Mouse (Mus musculus): ENCODE data around the gene Elovl5. TPM values are rescaled to one million over a fixed set of nuclear protein-coding genes. Genes with fewer than 3 reads are reported as not detected.

Gene Elovl5
- 91.2 and 102 TPM in 2 replicates for polyA plus RNA-seq (2014; fragmentation: Nextera tagmentation; extraction: Ambion mirVana)

GRCm38 (mm10) chr9:77917074-77917621 lies at the start of gene Elovl5:
TSS of gene Elovl5 (plus strand) at chr9:77917364.
- H3K27me3 ChIP-seq (ENCODE audit: control insufficient read depth, insufficient read depth, low read length): no peaks in the 10 kb centered on the region
- H3K4me2 ChIP-seq: peak within 1 kb of the TSS; percentile 84
- peak within 1 kb of the TSS; percentile 94 for H3K4me3 ChIP-seq (ENCODE audit: low read depth, low read length)
- no peaks in the 10 kb centered on the region for H3K9me3 ChIP-seq (replicated peaks; ENCODE audit: control insufficient read depth, low read length)
- peak; percentile 89 for ATAC-seq (replicated peaks; ENCODE audit: insufficient number of reproducible peaks, low FRiP score, low TSS enrichment)
- H3K36me3 ChIP-seq (ENCODE audit: control insufficient read depth, insufficient read depth, low read length): no peaks in the 10 kb centered on the region
- H3K27ac ChIP-seq (ENCODE audit: low read depth, low read length): peak within 1 kb of the TSS; percentile 93
- H3K9ac ChIP-seq (ENCODE audit: low read depth, low read length): peak within 1 kb of the TSS; percentile 85
- WGBS (ENCODE audit: insufficient replicate concordance): under 1% methylated on average over 42 of the region's 42 CpGs
- H3K4me1 ChIP-seq (ENCODE audit: control insufficient read depth, insufficient read depth, low read length): peaks cover 23% of the 10 kb centered on the region

DNA sequence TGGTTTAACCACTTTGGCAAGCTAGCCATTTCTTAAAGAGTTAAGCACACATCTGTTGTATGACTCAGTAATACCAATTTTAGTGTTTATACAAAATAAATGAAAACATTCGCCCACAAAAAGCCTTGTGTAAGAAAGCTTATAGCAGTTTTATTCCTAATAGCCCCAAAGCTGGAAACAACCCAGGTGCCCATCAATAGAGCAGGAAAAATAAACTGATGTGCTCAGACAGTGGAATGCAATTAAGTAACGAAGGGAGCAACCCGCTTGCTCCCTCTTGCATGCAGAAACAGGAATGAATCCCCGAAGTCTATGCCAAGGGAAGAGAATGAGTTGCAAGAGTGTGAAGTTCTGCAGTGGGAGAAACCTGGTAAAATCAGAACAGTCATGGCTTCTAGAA lies 25.7 kb upstream of the Elovl5 start:
- Histone ChIP-seq H3K4me1 (ENCODE audit: control insufficient read depth, insufficient read depth, low read length) (no peaks in the 10 kb centered on the region), H3K36me3 (ENCODE audit: control insufficient read depth, insufficient read depth, low read length) (no peaks in the 10 kb centered on the region), H3K27ac (ENCODE audit: low read depth, low read length) (no peak overlapping the region), H3K9me3 (replicated peaks; ENCODE audit: control insufficient read depth, low read length) (no peaks in the 10 kb centered on the region), H3K27me3 (ENCODE audit: control insufficient read depth, insufficient read depth, low read length) (no peaks in the 10 kb centered on the region), H3K9ac (ENCODE audit: low read depth, low read length) (no peak overlapping the region), H3K4me3 (ENCODE audit: low read depth, low read length) (no peak overlapping the region), H3K4me2 (no peak overlapping the region)
- no peak for ATAC-seq (replicated peaks; ENCODE audit: insufficient number of reproducible peaks, low FRiP score, low TSS enrichment)
- WGBS (ENCODE audit: insufficient replicate concordance): 69% methylated on average over 4 of the region's 4 CpGs

GRCm38 (mm10) chr9:77898551-77898950 lies 18.6 kb upstream of the Elovl5 start:
- no peak overlapping the region for H3K27ac ChIP-seq (ENCODE audit: low read depth, low read length)
- H3K36me3 ChIP-seq (ENCODE audit: control insufficient read depth, insufficient read depth, low read length): no peaks in the 10 kb centered on the region
- H3K9me3 ChIP-seq (replicated peaks; ENCODE audit: control insufficient read depth, low read length): no peaks in the 10 kb centered on the region
- H3K4me1 ChIP-seq (ENCODE audit: control insufficient read depth, insufficient read depth, low read length): no peaks in the 10 kb centered on the region
- no peak overlapping the region for H3K4me3 ChIP-seq (ENCODE audit: low read depth, low read length)
- 62% methylated on average over 7 of the region's 7 CpGs for WGBS (ENCODE audit: insufficient replicate concordance)
- no peak for ATAC-seq (replicated peaks; ENCODE audit: insufficient number of reproducible peaks, low FRiP score, low TSS enrichment)
- H3K9ac ChIP-seq (ENCODE audit: low read depth, low read length): no peak overlapping the region
- H3K27me3 ChIP-seq (ENCODE audit: control insufficient read depth, insufficient read depth, low read length): no peaks in the 10 kb centered on the region
- H3K4me2 ChIP-seq: no peak overlapping the region

GRCm38 (mm10) chr9:77904133-77904532 lies 13.0 kb upstream of the Elovl5 start:
- ATAC-seq (replicated peaks; ENCODE audit: insufficient number of reproducible peaks, low FRiP score, low TSS enrichment): no peak
- Histone ChIP-seq H3K9me3 (replicated peaks; ENCODE audit: control insufficient read depth, low read length) (no peaks in the 10 kb centered on the region), H3K27me3 (ENCODE audit: control insufficient read depth, insufficient read depth, low read length) (no peaks in the 10 kb centered on the region), H3K4me3 (ENCODE audit: low read depth, low read length) (no peak overlapping the region), H3K27ac (ENCODE audit: low read depth, low read length) (no peak overlapping the region), H3K9ac (ENCODE audit: low read depth, low read length) (no peak overlapping the region), H3K36me3 (ENCODE audit: control insufficient read depth, insufficient read depth, low read length) (no peaks in the 10 kb centered on the region), H3K4me1 (ENCODE audit: control insufficient read depth, insufficient read depth, low read length) (no peaks in the 10 kb centered on the region), H3K4me2 (no peak overlapping the region)
- 82% methylated on average over 2 of the region's 2 CpGs for WGBS (ENCODE audit: insufficient replicate concordance)

DNA sequence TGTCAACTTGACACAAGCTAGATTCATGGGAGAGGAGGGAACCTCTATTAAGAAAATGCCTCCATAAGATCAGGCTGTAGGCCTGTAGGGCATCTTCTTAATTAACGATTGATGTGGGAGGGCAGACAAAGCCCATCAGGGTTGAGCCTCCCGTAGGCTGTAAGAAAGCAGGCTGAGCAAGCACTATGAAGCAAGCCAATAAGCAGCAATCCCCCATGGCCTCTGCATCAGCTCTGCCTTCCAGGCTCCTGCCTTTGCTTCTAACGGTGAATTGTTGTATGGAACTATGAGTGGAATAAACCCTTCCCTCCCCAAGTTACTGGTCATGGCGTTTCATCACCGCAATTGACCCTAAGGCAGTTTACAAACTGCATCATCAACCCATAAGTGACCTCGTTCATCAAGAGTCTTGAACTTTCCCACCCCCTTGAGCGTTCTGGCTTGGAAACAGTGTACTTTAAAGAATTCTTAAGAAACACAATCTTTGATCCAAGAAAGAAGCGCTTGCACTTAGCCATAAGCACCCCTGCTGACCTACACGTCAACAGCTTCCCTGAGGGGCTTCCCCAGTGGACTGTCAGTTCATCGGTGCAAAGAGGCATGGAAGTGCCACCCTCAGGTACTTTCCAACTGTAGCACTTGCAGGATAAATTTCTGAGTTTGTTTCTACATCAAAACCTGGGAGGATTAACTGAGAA lies 7.4 kb upstream of the Elovl5 start:
- Histone ChIP-seq H3K27me3 (ENCODE audit: control insufficient read depth, insufficient read depth, low read length) (no peaks in the 10 kb centered on the region), H3K4me1 (ENCODE audit: control insufficient read depth, insufficient read depth, low read length) (peaks cover 10% of the 10 kb centered on the region), H3K4me2 (peak overlapping the region; percentile 65), H3K4me3 (ENCODE audit: low read depth, low read length) (peak overlapping the region; percentile 75), H3K36me3 (ENCODE audit: control insufficient read depth, insufficient read depth, low read length) (no peaks in the 10 kb centered on the region), H3K9me3 (replicated peaks; ENCODE audit: control insufficient read depth, low read length) (no peaks in the 10 kb centered on the region), H3K9ac (ENCODE audit: low read depth, low read length) (peak overlapping the region; percentile 84), H3K27ac (ENCODE audit: low read depth, low read length) (peak overlapping the region; percentile 89)
- ATAC-seq (replicated peaks; ENCODE audit: insufficient number of reproducible peaks, low FRiP score, low TSS enrichment): no peak
- 24% methylated on average over 10 of the region's 10 CpGs for WGBS (ENCODE audit: insufficient replicate concordance)

GRCm38 (mm10) chr9:77910270-77911240 lies 6.6 kb upstream of the Elovl5 start:
- Histone ChIP-seq H3K9me3 (replicated peaks; ENCODE audit: control insufficient read depth, low read length) (no peaks in the 10 kb centered on the region), H3K27me3 (ENCODE audit: control insufficient read depth, insufficient read depth, low read length) (no peaks in the 10 kb centered on the region), H3K4me2 (peak overlapping the region; percentile 65), H3K9ac (ENCODE audit: low read depth, low read length) (peak overlapping the region; percentile 84), H3K4me1 (ENCODE audit: control insufficient read depth, insufficient read depth, low read length) (peaks cover 10% of the 10 kb centered on the region), H3K4me3 (ENCODE audit: low read depth, low read length) (peak overlapping the region; percentile 75), H3K27ac (ENCODE audit: low read depth, low read length) (peak overlapping the region; percentile 89), H3K36me3 (ENCODE audit: control insufficient read depth, insufficient read depth, low read length) (no peaks in the 10 kb centered on the region)
- ATAC-seq (replicated peaks; ENCODE audit: insufficient number of reproducible peaks, low FRiP score, low TSS enrichment): peak; percentile 99
- under 1% methylated on average over 68 of the region's 68 CpGs for WGBS (ENCODE audit: insufficient replicate concordance)

GRCm38 (mm10) chr9:77911508-77912229 lies 5.5 kb upstream of the Elovl5 start:
- Histone ChIP-seq H3K9me3 (replicated peaks; ENCODE audit: control insufficient read depth, low read length) (no peaks in the 10 kb centered on the region), H3K4me1 (ENCODE audit: control insufficient read depth, insufficient read depth, low read length) (peaks cover 10% of the 10 kb centered on the region), H3K4me3 (ENCODE audit: low read depth, low read length) (peak overlapping the region; percentile 75), H3K27ac (ENCODE audit: low read depth, low read length) (peak overlapping the region; percentile 89), H3K36me3 (ENCODE audit: control insufficient read depth, insufficient read depth, low read length) (no peaks in the 10 kb centered on the region), H3K4me2 (peak overlapping the region; percentile 65), H3K27me3 (ENCODE audit: control insufficient read depth, insufficient read depth, low read length) (no peaks in the 10 kb centered on the region), H3K9ac (ENCODE audit: low read depth, low read length) (peak overlapping the region; percentile 84)
- 46% methylated on average over 7 of the region's 7 CpGs for WGBS (ENCODE audit: insufficient replicate concordance)
- ATAC-seq (replicated peaks; ENCODE audit: insufficient number of reproducible peaks, low FRiP score, low TSS enrichment): no peak

DNA sequence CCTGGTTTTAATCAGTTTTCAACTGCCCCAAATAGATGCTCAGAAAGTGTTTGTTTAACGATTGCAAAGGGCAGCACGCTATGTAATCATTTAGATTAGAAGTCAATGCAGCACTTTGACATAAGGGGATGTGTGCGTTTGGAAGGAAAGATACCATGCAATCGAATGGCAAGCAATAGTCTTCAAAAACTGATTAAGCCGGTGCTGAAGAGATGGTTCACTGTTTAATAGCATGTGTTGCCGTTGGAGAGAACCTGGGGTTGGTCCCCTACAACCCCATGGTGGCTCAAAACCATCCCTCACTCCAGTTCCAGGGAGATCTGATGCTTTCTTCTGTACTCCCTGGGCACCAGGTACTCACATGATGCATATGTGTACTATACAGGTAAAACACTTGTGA lies 4.9 kb upstream of the Elovl5 start:
- H3K4me2 ChIP-seq: peak overlapping the region; percentile 65
- no peak overlapping the region for H3K4me3 ChIP-seq (ENCODE audit: low read depth, low read length)
- H3K4me1 ChIP-seq (ENCODE audit: control insufficient read depth, insufficient read depth, low read length): peaks cover 10% of the 10 kb centered on the region
- 0 out of 2 replicates have a peak overlapping the region, but pooled peaks have one; percentile 8 for H3K27ac ChIP-seq (ENCODE audit: low read depth, low read length)
- 53% methylated on average over 6 of the region's 6 CpGs for WGBS (ENCODE audit: insufficient replicate concordance)
- no peaks in the 10 kb centered on the region for H3K9me3 ChIP-seq (replicated peaks; ENCODE audit: control insufficient read depth, low read length)
- H3K9ac ChIP-seq (ENCODE audit: low read depth, low read length): no peak overlapping the region
- no peak for ATAC-seq (replicated peaks; ENCODE audit: insufficient number of reproducible peaks, low FRiP score, low TSS enrichment)
- H3K27me3 ChIP-seq (ENCODE audit: control insufficient read depth, insufficient read depth, low read length): no peaks in the 10 kb centered on the region
- H3K36me3 ChIP-seq (ENCODE audit: control insufficient read depth, insufficient read depth, low read length): no peaks in the 10 kb centered on the region
